Mouse (Mus musculus): Measurements from ENCODE around the gene 1110008P14Rik. TPM values are rescaled to one million over a fixed set of nuclear protein-coding genes. Genes with fewer than 3 reads are reported as not detected.

Gene 1110008P14Rik
- polyA plus RNA-seq, 1 experiment from 2014 or later: 58.0 TPM

DNA sequence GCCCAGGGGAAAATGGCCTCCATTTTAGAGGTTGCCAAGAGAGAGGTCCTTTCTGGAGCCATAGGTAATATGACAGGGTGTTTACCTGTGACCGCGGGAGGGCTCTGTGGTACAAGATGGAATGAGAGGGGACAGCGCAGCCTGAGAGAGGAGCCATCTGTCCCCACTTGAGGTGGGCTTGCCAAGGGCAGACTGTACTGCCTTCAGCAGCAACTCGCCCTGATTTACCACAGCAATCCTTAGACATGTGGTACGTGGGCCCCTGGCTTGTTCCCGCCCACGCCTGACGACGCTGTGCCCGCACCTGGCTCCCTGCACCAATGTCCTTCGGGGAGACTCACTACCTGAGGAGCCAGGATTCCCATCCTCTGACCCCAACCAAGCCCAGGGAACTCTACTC, 33.4 kb downstream of the 1110008P14Rik start:
- H3K27ac ChIP-seq: no peak overlapping the region
- WGBS: 75% methylated on average over 11 of the region's 11 CpGs
- no peak for ATAC-seq (ENCODE audit: insufficient number of reproducible peaks, low FRiP score, low TSS enrichment, low read depth)
- no peaks in the 10 kb centered on the region for H3K27me3 ChIP-seq
- H3K4me1 ChIP-seq: peaks cover 51% of the 10 kb centered on the region
- H3K9ac ChIP-seq: no peak overlapping the region
- H3K9me3 ChIP-seq: no peaks in the 10 kb centered on the region
- H3K4me2 ChIP-seq: no peak overlapping the region
- H3K4me3 ChIP-seq: no peak overlapping the region
- H3K36me3 ChIP-seq: peaks cover 24% of the 10 kb centered on the region

DNA sequence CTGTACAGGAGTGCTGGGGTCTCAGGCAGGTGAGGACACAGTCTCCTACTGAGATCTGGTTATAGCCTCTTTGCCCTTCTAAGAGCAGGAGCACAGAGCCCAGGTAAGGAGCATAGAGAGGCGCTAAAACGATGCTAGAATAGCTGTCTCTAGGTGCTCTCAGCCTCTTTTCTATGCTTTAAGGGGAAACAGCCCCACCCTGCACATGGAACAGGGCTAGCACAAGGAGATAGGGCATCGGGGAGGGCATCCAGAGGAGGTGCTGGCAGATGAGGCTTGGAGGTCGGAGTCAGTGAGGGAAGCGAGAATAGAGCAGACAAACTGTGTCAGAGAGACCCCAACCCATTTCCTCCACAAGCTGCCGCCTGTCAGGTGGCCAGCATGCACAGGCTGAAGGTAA, 34.7 kb downstream of the 1110008P14Rik start:
- H3K4me1 ChIP-seq: peaks cover 54% of the 10 kb centered on the region
- ATAC-seq (ENCODE audit: insufficient number of reproducible peaks, low FRiP score, low TSS enrichment, low read depth): no peak
- H3K27me3 ChIP-seq: no peaks in the 10 kb centered on the region
- peaks cover 28% of the 10 kb centered on the region for H3K36me3 ChIP-seq
- H3K4me3 ChIP-seq: no peak overlapping the region
- 84% methylated on average over 6 of the region's 6 CpGs for WGBS
- H3K9ac ChIP-seq: no peak overlapping the region
- H3K4me2 ChIP-seq: no peak overlapping the region
- no peak overlapping the region for H3K27ac ChIP-seq
- H3K9me3 ChIP-seq: no peaks in the 10 kb centered on the region

DNA sequence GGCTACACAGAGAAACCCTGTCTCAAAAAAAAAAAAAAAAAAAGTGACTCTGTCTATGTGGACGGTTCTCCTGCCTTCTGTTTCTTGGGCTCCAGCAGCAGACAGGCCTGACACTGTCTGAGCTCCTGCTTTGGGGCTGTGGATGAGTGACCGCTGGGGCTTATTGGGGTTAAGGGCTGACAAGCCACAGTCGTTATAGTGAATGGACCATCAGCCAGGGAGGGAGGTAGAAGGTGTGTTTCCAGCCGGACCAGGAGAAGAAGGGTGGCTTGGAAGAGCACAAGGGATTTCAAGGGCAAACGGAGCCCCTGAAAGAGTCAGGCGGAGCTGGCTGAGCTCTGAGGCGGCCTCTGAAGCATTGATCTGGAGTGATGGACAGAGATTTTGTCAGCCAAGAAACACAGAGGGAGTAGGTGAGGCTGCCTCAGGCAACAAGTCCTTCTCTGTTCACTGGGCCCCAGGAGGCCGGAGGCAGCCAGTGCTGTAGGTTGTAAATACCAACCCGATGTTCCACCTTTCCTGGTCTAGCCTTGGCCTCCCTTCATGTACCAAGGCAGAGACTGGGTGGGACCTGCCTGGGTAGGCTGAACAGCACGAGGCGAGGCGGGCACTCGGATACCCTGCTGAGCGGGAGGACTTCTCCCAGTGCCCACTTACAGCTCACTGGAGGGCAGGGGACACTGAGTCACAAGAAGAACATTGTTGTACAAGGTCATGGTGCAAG, 37.0 kb downstream of the 1110008P14Rik start:
- peaks cover 34% of the 10 kb centered on the region for H3K36me3 ChIP-seq
- no peak overlapping the region for H3K4me3 ChIP-seq
- peaks cover 41% of the 10 kb centered on the region for H3K4me1 ChIP-seq
- 0 out of 2 replicates have a peak, but pooled peaks have one; percentile 11 for ATAC-seq (ENCODE audit: insufficient number of reproducible peaks, low FRiP score, low TSS enrichment, low read depth)
- peak overlapping the region; percentile 59 for H3K27ac ChIP-seq
- WGBS: 62% methylated on average over 14 of the region's 14 CpGs
- H3K4me2 ChIP-seq: no peak overlapping the region
- no peaks in the 10 kb centered on the region for H3K27me3 ChIP-seq
- no peak overlapping the region for H3K9ac ChIP-seq
- H3K9me3 ChIP-seq: no peaks in the 10 kb centered on the region

DNA sequence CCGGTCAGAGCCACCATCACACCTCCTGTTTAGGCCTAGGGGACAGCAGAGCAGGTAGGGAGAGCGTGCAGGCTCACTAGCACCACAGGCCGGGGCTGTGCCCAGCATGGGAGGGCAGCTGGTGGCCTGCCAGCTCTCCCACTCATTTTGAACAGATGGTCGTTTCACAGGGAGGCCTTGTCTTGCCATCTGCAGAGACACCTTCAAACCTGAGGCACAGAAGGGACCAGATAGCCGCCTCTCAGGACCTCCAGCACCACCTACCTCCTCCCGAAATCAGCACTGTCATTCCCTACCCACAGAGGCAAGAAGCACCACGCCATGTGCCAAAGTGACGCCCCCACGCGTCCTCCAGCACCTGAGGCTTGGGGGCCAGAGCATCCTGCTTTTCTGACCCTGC, 37.7 kb downstream of the 1110008P14Rik start:
- 79% methylated on average over 10 of the region's 10 CpGs for WGBS
- no peak for ATAC-seq (ENCODE audit: insufficient number of reproducible peaks, low FRiP score, low TSS enrichment, low read depth)
- Histone ChIP-seq H3K36me3 (peaks cover 38% of the 10 kb centered on the region), H3K27ac (peak overlapping the region; percentile 59), H3K27me3 (no peaks in the 10 kb centered on the region), H3K4me1 (peaks cover 37% of the 10 kb centered on the region), H3K9me3 (no peaks in the 10 kb centered on the region), H3K4me3 (no peak overlapping the region), H3K9ac (no peak overlapping the region), H3K4me2 (no peak overlapping the region)

DNA sequence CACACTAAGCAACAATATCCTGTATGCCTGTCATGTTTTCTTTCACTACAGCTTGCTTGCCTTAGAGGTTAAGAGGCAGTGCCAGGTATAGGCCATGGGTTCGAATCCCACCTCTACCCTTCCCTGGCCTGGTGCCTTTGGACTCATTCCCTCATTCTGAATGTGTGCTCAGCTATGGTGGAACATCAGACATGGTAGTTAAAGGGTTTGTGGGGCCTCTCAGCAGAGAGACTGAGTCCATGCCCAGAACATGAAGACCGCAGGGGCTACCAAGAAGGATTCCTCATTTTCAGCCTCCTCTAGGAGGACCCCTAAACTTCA, 38.4 kb downstream of the 1110008P14Rik start:
- peaks cover 37% of the 10 kb centered on the region for H3K4me1 ChIP-seq
- no peaks in the 10 kb centered on the region for H3K27me3 ChIP-seq
- H3K27ac ChIP-seq: peak overlapping the region; percentile 59
- 89% methylated on average over 2 of the region's 2 CpGs for WGBS
- no peaks in the 10 kb centered on the region for H3K9me3 ChIP-seq
- H3K4me3 ChIP-seq: no peak overlapping the region
- no peak for ATAC-seq (ENCODE audit: insufficient number of reproducible peaks, low FRiP score, low TSS enrichment, low read depth)
- H3K9ac ChIP-seq: no peak overlapping the region
- peaks cover 39% of the 10 kb centered on the region for H3K36me3 ChIP-seq
- no peak overlapping the region for H3K4me2 ChIP-seq

DNA sequence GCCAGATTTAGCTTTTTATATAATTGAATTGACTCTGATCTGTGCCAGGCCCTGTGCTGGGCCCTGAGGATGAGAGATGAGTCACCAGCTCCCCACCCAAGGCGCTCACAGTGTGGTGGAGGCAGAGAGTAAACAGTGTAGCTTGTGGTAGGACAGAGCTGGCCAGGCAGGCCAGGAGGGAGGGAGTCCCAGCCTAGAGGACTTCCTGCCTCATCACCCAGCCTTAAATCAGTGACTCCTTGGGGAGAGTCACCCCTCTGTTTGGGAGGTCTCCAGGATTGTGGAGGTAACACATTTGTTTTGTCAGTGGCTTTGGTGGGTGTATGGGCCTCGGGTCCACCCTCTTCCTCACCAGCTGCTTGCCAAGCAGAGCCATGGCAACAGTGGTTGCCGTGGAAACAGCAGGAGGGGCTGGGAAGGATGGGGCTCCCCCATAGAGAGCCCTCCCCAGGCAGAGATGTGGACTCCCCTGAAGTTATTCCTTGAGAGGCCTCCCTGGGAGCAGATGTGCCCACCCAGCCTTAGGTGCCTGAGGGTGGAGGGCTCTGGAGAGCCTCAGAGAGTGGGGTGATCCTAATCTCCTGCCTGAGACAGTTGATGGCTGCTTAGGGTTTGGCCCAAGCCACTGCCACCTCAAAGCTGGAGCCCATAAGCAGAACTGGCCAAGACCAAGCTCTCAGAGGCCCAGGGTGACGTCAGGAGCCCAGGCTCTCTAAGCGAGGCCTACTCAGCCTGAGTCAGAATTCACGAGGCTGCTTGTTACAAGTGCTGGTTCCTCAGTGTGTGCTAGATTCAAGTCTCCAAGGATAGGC, 39.0 kb downstream of the 1110008P14Rik start:
- WGBS: 72% methylated on average over 6 of the region's 6 CpGs
- Histone ChIP-seq H3K9ac (no peak overlapping the region), H3K4me1 (peaks cover 37% of the 10 kb centered on the region), H3K4me2 (no peak overlapping the region), H3K27me3 (no peaks in the 10 kb centered on the region), H3K27ac (peak overlapping the region; percentile 59), H3K36me3 (peaks cover 42% of the 10 kb centered on the region), H3K9me3 (no peaks in the 10 kb centered on the region), H3K4me3 (no peak overlapping the region)
- 0 out of 2 replicates have a peak, but pooled peaks have one; percentile 11 for ATAC-seq (ENCODE audit: insufficient number of reproducible peaks, low FRiP score, low TSS enrichment, low read depth)

DNA sequence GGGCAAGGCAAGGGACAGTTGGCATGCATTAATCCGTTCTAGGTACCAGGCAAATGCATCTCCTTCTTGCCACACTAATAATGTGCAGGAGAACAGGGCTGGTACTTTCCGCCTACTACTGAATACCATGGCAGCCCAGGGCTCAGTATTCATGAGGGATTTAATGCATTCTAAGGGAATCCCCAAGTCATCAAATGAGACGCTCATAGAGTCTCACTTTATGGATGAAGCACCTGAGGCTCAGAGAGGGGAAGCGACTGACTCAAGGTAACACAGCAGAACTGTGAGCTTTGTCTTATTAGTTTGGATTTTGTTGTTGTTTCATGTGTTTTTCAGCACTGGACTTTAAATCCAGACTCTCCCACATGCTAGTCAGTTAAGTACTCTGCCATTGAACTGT, 39.7 kb downstream of the 1110008P14Rik start:
- WGBS: 85% methylated on average over 4 of the region's 4 CpGs
- Histone ChIP-seq H3K4me2 (no peak overlapping the region), H3K27ac (peak overlapping the region; percentile 59), H3K9me3 (no peaks in the 10 kb centered on the region), H3K36me3 (peaks cover 43% of the 10 kb centered on the region), H3K27me3 (no peaks in the 10 kb centered on the region), H3K4me1 (peaks cover 37% of the 10 kb centered on the region), H3K9ac (no peak overlapping the region), H3K4me3 (no peak overlapping the region)
- no peak for ATAC-seq (ENCODE audit: insufficient number of reproducible peaks, low FRiP score, low TSS enrichment, low read depth)

DNA sequence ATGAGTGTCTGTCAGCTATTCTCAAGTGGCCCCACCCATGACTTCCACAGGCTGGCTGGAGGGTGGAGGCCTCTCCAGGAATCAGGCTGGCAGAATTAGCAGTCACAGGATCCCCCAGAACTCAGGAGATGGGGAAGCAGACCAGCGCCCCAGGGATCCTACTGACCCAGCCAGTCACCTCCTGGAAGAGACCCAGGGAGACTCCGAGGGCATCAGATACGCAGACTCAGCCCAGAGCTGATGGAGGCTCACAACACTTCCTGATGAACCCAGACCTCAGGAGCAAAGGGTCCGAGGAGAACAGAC, 40.2 kb downstream of the 1110008P14Rik start:
- Histone ChIP-seq H3K4me2 (no peak overlapping the region), H3K4me3 (no peak overlapping the region), H3K4me1 (peaks cover 37% of the 10 kb centered on the region), H3K36me3 (peaks cover 43% of the 10 kb centered on the region), H3K9ac (no peak overlapping the region), H3K9me3 (no peaks in the 10 kb centered on the region), H3K27ac (peak overlapping the region; percentile 59), H3K27me3 (no peaks in the 10 kb centered on the region)
- 91% methylated on average over 4 of the region's 4 CpGs for WGBS
- ATAC-seq (ENCODE audit: insufficient number of reproducible peaks, low FRiP score, low TSS enrichment, low read depth): no peak

DNA sequence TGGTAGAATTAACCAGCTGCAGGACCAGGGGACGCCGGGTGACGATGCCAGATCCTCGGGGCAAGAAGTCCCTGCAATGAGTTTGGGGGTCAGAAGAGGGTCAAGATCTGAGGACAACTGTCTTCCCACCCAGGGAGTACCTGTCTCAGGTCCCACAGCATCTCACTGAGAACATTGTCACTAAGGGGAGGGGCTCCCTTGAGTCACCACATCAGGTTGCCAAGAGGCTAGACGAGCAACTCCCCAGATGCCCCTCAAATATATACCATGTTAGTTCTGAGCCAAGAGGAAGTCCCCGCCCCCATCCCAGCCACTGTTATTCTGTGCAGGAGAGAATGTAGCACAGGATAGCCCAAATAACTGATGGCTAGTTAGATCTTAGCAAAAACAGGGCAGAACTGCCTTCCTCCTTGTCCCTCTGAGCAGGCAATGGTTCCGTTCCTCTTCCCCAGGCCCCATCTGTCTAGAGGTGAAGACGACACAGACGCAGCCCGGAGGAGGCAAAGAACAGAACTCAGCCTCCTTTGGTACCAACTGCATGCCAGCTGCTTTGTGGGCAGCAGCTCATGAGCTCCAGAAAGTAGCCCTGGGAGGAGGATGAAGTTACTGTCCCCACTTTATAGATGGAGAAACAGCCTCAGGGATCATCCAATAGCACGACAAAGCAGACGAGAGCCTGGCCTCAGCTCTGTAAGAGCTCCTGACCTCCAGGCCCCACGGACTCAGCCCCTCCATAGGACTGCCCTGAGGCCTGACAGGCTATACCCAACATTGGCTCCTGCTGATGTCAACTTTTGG, 40.7 kb downstream of the 1110008P14Rik start:
- 81% methylated on average over 13 of the region's 13 CpGs for WGBS
- Histone ChIP-seq H3K4me2 (no peak overlapping the region), H3K9ac (no peak overlapping the region), H3K27me3 (no peaks in the 10 kb centered on the region), H3K27ac (peak overlapping the region; percentile 59; the same call in 1 of the 2 replicates), H3K4me1 (peaks cover 37% of the 10 kb centered on the region), H3K9me3 (no peaks in the 10 kb centered on the region), H3K4me3 (no peak overlapping the region), H3K36me3 (peaks cover 48% of the 10 kb centered on the region)
- ATAC-seq (ENCODE audit: insufficient number of reproducible peaks, low FRiP score, low TSS enrichment, low read depth): no peak

DNA sequence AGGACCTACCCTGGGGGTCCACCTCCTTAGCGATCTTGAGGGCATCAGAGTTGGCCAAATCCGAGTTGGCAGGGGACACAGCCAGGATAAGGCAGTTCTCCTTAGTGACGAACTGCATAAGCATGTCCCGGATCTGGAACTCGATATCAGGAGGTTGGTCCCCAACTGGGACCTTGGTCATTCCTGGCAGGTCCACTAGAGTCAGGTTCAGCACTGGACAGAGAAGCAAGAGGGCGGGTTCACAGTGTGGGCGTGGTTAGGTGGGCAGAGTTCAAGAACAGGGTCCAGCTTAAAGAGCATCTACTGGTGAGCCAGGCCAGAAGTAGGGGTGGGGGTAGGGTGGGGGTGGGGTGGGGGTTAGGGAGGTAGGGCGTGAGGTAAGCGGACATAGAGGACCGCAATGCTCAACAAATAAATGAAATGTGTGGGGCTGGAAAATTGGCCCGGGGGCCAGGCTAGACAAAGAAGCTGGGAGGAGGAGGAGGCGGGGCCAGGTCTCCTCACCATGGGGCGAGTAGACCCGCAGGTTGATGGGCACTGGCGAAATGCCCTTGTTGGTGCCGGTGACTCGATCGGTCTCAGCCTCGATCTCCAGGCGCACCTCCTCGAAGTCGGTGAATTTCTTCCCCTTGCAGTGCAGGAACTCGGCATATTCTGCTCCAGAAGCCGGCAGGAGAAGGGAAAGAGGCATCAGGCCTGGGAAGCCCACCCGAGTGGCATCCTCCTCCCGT, 41.7 kb downstream of the 1110008P14Rik start:
- 49% methylated on average over 26 of the region's 26 CpGs for WGBS
- Histone ChIP-seq H3K27me3 (no peaks in the 10 kb centered on the region), H3K4me1 (peaks cover 36% of the 10 kb centered on the region), H3K4me3 (no peak overlapping the region), H3K4me2 (no peak overlapping the region), H3K36me3 (peaks cover 57% of the 10 kb centered on the region), H3K9ac (no peak overlapping the region), H3K9me3 (no peaks in the 10 kb centered on the region), H3K27ac (no peak overlapping the region)
- ATAC-seq (ENCODE audit: insufficient number of reproducible peaks, low FRiP score, low TSS enrichment, low read depth): no peak

DNA sequence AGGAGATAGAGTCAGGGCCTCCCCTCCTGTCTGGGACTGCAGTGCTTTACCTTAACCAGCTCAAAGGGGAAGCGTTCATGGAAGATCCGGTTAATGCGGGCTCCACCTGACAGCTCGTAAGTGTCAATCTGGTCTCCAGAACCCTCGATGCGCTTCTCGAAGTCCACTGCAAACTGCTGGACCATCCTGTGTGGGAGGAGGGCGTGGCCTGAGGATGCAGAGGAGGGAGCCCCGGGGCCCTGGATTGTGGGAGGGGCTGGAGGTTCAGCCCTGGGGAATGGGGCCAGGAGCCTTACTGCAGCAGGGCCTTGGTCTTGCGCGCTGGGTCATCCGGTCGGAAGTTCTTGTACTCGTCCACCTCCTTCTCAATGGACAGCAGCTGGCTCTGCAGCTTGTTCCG, 45.9 kb downstream of the 1110008P14Rik start:
- WGBS: 52% methylated on average over 15 of the region's 15 CpGs
- no peak overlapping the region for H3K9ac ChIP-seq
- H3K4me2 ChIP-seq: no peak overlapping the region
- peaks cover 81% of the 10 kb centered on the region for H3K36me3 ChIP-seq
- H3K27me3 ChIP-seq: no peaks in the 10 kb centered on the region
- peaks cover 2% of the 10 kb centered on the region; the same call in 1 of the 2 replicates for H3K4me1 ChIP-seq
- ATAC-seq (ENCODE audit: insufficient number of reproducible peaks, low FRiP score, low TSS enrichment, low read depth): no peak
- H3K27ac ChIP-seq: no peak overlapping the region
- H3K4me3 ChIP-seq: no peak overlapping the region
- no peaks in the 10 kb centered on the region for H3K9me3 ChIP-seq

Measured in limb, embryonic 15.5 days (tissue).